Mouse (Mus musculus) heart, embryonic 16.5 days (tissue): ENCODE results near the gene Fcgrt. TPM values are rescaled to one million over a fixed set of nuclear protein-coding genes. Genes with fewer than 3 reads are reported as not detected.

Experiments
- ATAC-seq: fragments of 200-750 bp; cut with Nextera tagmentation; replicated peaks from 2 replicates; pipeline ENCODE4 v1.8.0; 2017; ENCODE audit warnings: moderate number of reproducible peaks; ENCODE audit not compliant: insufficient read depth, low FRiP score; ENCODE audit errors: extremely low read depth
- H3K27ac ChIP-seq: fragments of 300-500 bp; sonication (generic); 2 replicates; pipeline ENCODE4 v1.5.1; 2014; ENCODE audit warnings: mild to moderate bottlenecking, low read length, control low read depth, moderate library complexity
- H3K27me3 ChIP-seq: fragments of 300-500 bp; sonication (generic); 2 replicates; pipeline ENCODE4 v1.6.1; 2014; ENCODE audit warnings: low read length, mixed read lengths; ENCODE audit not compliant: control insufficient read depth, insufficient read depth
- H3K36me3 ChIP-seq: fragments of 300-500 bp; sonication (generic); 2 replicates; pipeline ENCODE4 v1.6.1; 2014; ENCODE audit not compliant: control insufficient read depth, insufficient read depth
- H3K4me1 ChIP-seq: fragments of 300-500 bp; sonication (generic); 2 replicates; pipeline ENCODE4 v1.6.1; 2014; ENCODE audit warnings: low read length, mixed read lengths; ENCODE audit not compliant: control insufficient read depth, insufficient read depth
- H3K4me2 ChIP-seq: fragments of 300-500 bp; sonication (generic); 2 replicates; pipeline ENCODE4 v1.6.1; 2014; ENCODE audit warnings: low read depth, mild to moderate bottlenecking, control low read depth, low read length
- H3K4me3 ChIP-seq: fragments of 300-500 bp; sonication (generic); 2 replicates; pipeline ENCODE4 v1.5.1; 2014; ENCODE audit warnings: mild to moderate bottlenecking, control low read depth, low read length
- H3K9ac ChIP-seq: fragments of 300-500 bp; sonication (generic); 2 replicates; pipeline ENCODE4 v1.6.1; 2014; ENCODE audit warnings: low read length, control low read depth
- H3K9me3 ChIP-seq: fragments of 300-500 bp; sonication (generic); replicated peaks from 2 replicates; pipeline ENCODE4 v1.6.1; 2016; ENCODE audit warnings: low read length; ENCODE audit not compliant: control insufficient read depth
- WGBS: fragments of 180-500 bp; shearing (Covaris S2); extraction: QIAGEN DNeasy Blood & Tissue Kit; methylation state at CpG from one replicate; pipeline ENCODE4 v1.1.7; 2014; 5-methylcytosine and 5-hydroxymethylcytosine counted together
- polyA plus RNA-seq: library from polyadenylated mRNA; unstranded; fragments of >200 nt; fragmentation: Nextera tagmentation; extraction: Ambion mirVana; gene quantifications from 2 replicates; pipeline ENCODE4 v1.2.1, GENCODE M21; 2015

Fcgrt gene
- polyA plus RNA-seq, 1 experiment from 2014 or later = 56.8 TPM

- Histone ChIP-seq H3K4me3 (no peak overlapping the region), H3K4me2 (no peak overlapping the region), H3K9me3 (no peaks in the 10 kb centered on the region), H3K36me3 (no peaks in the 10 kb centered on the region), H3K4me1 (peaks cover 15% of the 10 kb centered on the region), H3K9ac (no peak overlapping the region), H3K27me3 (no peaks in the 10 kb centered on the region), H3K27ac (no peak overlapping the region)
- no peak for ATAC-seq
- 77% methylated on average over 6 of the region's 6 CpGs for WGBS
Observed at GRCm38 (mm10) chr7:45060632-45061122, 43.0 kb downstream of the Fcgrt start.

GRCm38 (mm10) chr7:45058607-45059571 is 44.8 kb downstream of the Fcgrt start:
- no peak overlapping the region for H3K4me3 ChIP-seq
- H3K4me1 ChIP-seq = peaks cover 14% of the 10 kb centered on the region
- ATAC-seq = no peak
- no peaks in the 10 kb centered on the region for H3K27me3 ChIP-seq
- H3K27ac ChIP-seq = no peak overlapping the region
- H3K4me2 ChIP-seq = no peak overlapping the region
- H3K36me3 ChIP-seq = no peaks in the 10 kb centered on the region
- no peaks in the 10 kb centered on the region for H3K9me3 ChIP-seq
- WGBS = 78% methylated on average over 10 of the region's 10 CpGs
- no peak overlapping the region for H3K9ac ChIP-seq

- H3K9ac ChIP-seq = 0 out of 2 replicates have a peak overlapping the region, but pooled peaks have one; percentile 11
- H3K9me3 ChIP-seq = no peaks in the 10 kb centered on the region
- H3K4me3 ChIP-seq = no peak overlapping the region
- ATAC-seq = no peak
- peaks cover 9% of the 10 kb centered on the region for H3K4me1 ChIP-seq
- no peaks in the 10 kb centered on the region for H3K27me3 ChIP-seq
- H3K27ac ChIP-seq = no peak overlapping the region
- H3K36me3 ChIP-seq = no peaks in the 10 kb centered on the region
- H3K4me2 ChIP-seq = no peak overlapping the region
Observed at GRCm38 (mm10) chr7:45056972-45057348, 46.7 kb downstream of the Fcgrt start.

GRCm38 (mm10) chr7:45056329-45056971 is 47.2 kb downstream of the Fcgrt start:
- Histone ChIP-seq H3K27ac (no peak overlapping the region), H3K9ac (0 out of 2 replicates have a peak overlapping the region, but pooled peaks have one; percentile 11), H3K4me1 (peaks cover 10% of the 10 kb centered on the region), H3K4me3 (no peak overlapping the region), H3K36me3 (no peaks in the 10 kb centered on the region), H3K9me3 (no peaks in the 10 kb centered on the region), H3K4me2 (no peak overlapping the region), H3K27me3 (no peaks in the 10 kb centered on the region)
- ATAC-seq = no peak
- 57% methylated on average over 14 of the region's 14 CpGs for WGBS

GRCm38 (mm10) chr7:45053931-45054510 is 49.6 kb downstream of the Fcgrt start:
- Histone ChIP-seq H3K4me2 (peak overlapping the region; percentile 84), H3K4me1 (peaks cover 17% of the 10 kb centered on the region), H3K9ac (peak overlapping the region; percentile 75), H3K27me3 (no peaks in the 10 kb centered on the region), H3K9me3 (no peaks in the 10 kb centered on the region), H3K27ac (peak overlapping the region; percentile 98), H3K4me3 (peak overlapping the region; percentile 96), H3K36me3 (peaks cover 14% of the 10 kb centered on the region)
- 0% methylated on average over 32 of the region's 33 CpGs for WGBS
- peak; percentile 94 for ATAC-seq

- Histone ChIP-seq H3K4me2 (peak overlapping the region; percentile 98), H3K4me3 (peak overlapping the region; percentile 96), H3K36me3 (peaks cover 21% of the 10 kb centered on the region), H3K4me1 (peaks cover 17% of the 10 kb centered on the region), H3K27ac (peak overlapping the region; percentile 98), H3K9me3 (no peaks in the 10 kb centered on the region), H3K27me3 (no peaks in the 10 kb centered on the region), H3K9ac (peak overlapping the region; percentile 97)
- 1% methylated on average over 33 of the region's 59 CpGs for WGBS
- ATAC-seq = peak; percentile 47
Observed at GRCm38 (mm10) chr7:45053117-45053930, 50.3 kb downstream of the Fcgrt start.

GRCm38 (mm10) chr7:45052862-45053116 is 50.9 kb downstream of the Fcgrt start, which contains the start of gene Prr12:
TSS of gene Prr12 (minus strand) at chr7:45052881.
- Histone ChIP-seq H3K27ac (peak within 1 kb of the TSS; percentile 98), H3K4me3 (peak within 1 kb of the TSS; percentile 96), H3K27me3 (no peaks in the 10 kb centered on the region), H3K4me1 (peaks cover 17% of the 10 kb centered on the region), H3K9ac (peak within 1 kb of the TSS; percentile 97), H3K4me2 (peak within 1 kb of the TSS; percentile 98), H3K36me3 (peaks cover 26% of the 10 kb centered on the region), H3K9me3 (no peaks in the 10 kb centered on the region)
- ATAC-seq = no peak
- 0% methylated on average over 11 of the region's 18 CpGs for WGBS

- Histone ChIP-seq H3K4me3 (peak overlapping the region; percentile 96), H3K27ac (peak overlapping the region; percentile 98), H3K27me3 (no peaks in the 10 kb centered on the region), H3K9ac (peak overlapping the region; percentile 97), H3K36me3 (peaks cover 31% of the 10 kb centered on the region), H3K4me1 (peaks cover 17% of the 10 kb centered on the region), H3K9me3 (no peaks in the 10 kb centered on the region), H3K4me2 (peak overlapping the region; percentile 98)
- no peak for ATAC-seq
- under 1% methylated on average over 38 of the region's 38 CpGs for WGBS
Observed at GRCm38 (mm10) chr7:45052181-45052861, 51.3 kb downstream of the Fcgrt start.
